Mouse (Mus musculus) liver, embryonic 15.5 days (tissue): ENCODE results near the gene Nat14. TPM values are rescaled to one million over a fixed set of nuclear protein-coding genes. Genes with fewer than 3 reads are reported as not detected.
A peak's percentile ranks its signal among the peaks of the same experiment; 100 is the strongest.

Experiments
- ATAC-seq: fragments of 200-750 bp; cut with Nextera tagmentation; 2 replicates; pipeline ENCODE4 v1.8.0; 2017; ENCODE audit warnings: moderate number of reproducible peaks, mild to moderate bottlenecking, moderate library complexity; ENCODE audit not compliant: insufficient read depth
- H3K27ac ChIP-seq: fragments of 300-500 bp; sonication (generic); replicated peaks from 2 replicates; pipeline ENCODE4 v1.5.1; 2015; ENCODE audit warnings: mild to moderate bottlenecking, inconsistent platforms
- H3K27me3 ChIP-seq: fragments of 300-500 bp; sonication (generic); 2 replicates; pipeline ENCODE4 v1.6.1; 2015; ENCODE audit warnings: mild to moderate bottlenecking, inconsistent platforms
- H3K36me3 ChIP-seq: fragments of 300-500 bp; sonication (generic); replicated peaks from 2 replicates; pipeline ENCODE4 v1.6.1; 2015; ENCODE audit warnings: moderate library complexity, mild to moderate bottlenecking, inconsistent platforms
- H3K4me1 ChIP-seq: fragments of 300-500 bp; sonication (generic); replicated peaks from 2 replicates; pipeline ENCODE4 v1.6.1; 2015; ENCODE audit warnings: inconsistent platforms
- H3K4me2 ChIP-seq: fragments of 300-500 bp; sonication (generic); 2 replicates; pipeline ENCODE4 v1.6.1; 2015; ENCODE audit warnings: moderate library complexity, mild to moderate bottlenecking, inconsistent platforms
- H3K4me3 ChIP-seq: fragments of 300-500 bp; sonication (generic); replicated peaks from 2 replicates; pipeline ENCODE4 v1.5.1; 2015; ENCODE audit warnings: mild to moderate bottlenecking, inconsistent platforms
- H3K9ac ChIP-seq: fragments of 300-500 bp; sonication (generic); 2 replicates; pipeline ENCODE4 v1.6.1; 2015; ENCODE audit warnings: moderate library complexity, mild to moderate bottlenecking, inconsistent platforms
- H3K9me3 ChIP-seq: fragments of 300-500 bp; sonication (generic); replicated peaks from 2 replicates; pipeline ENCODE4 v1.6.1; 2016; ENCODE audit warnings: inconsistent platforms
- WGBS: fragments of 180-500 bp; shearing (Covaris S2); methylation state at CpG from one replicate; pipeline ENCODE4 v1.1.7; 2015; ENCODE audit warnings: mixed read lengths; ENCODE audit not compliant: insufficient replicate concordance; 5-methylcytosine and 5-hydroxymethylcytosine counted together
- polyA plus RNA-seq: library from polyadenylated mRNA; unstranded; fragments of >200 nt; fragmentation: Nextera tagmentation; extraction: Ambion mirVana; gene quantifications from 2 replicates; pipeline ENCODE4 v1.2.1, GENCODE M21; 2015

The Nat14 gene
- polyA plus RNA-seq, 1 experiment from 2014 or later = 0.23 TPM

- Histone ChIP-seq H3K9ac (no peak overlapping the region), H3K9me3 (no peaks in the 10 kb centered on the region), H3K4me2 (0 out of 2 replicates have a peak overlapping the region, but pooled peaks have one; percentile 69), H3K4me3 (peak overlapping the region; percentile 47; the same call in 1 of the 2 replicates), H3K36me3 (no peaks in the 10 kb centered on the region), H3K27me3 (no peaks in the 10 kb centered on the region), H3K4me1 (peaks cover 22% of the 10 kb centered on the region), H3K27ac (no peak overlapping the region)
- WGBS = 54% methylated on average over 8 of the region's 8 CpGs
- no peak for ATAC-seq
These were observed 20.7 kb upstream of the Nat14 start for GRCm38 (mm10) chr7:4901171-4901570.

GRCm38 (mm10) chr7:4902404-4902803 is 19.4 kb upstream of the Nat14 start:
- H3K9ac ChIP-seq = no peak overlapping the region
- 71% methylated on average over 9 of the region's 9 CpGs for WGBS
- no peak overlapping the region for H3K27ac ChIP-seq

GRCm38 (mm10) chr7:4906466-4906950 is 15.3 kb upstream of the Nat14 start, which contains the start of gene Gm36210:
Gene Gm36210, minus strand, starts transcription at chr7:4906516.
- no peaks in the 10 kb centered on the region for H3K9me3 ChIP-seq
- WGBS = 65% methylated on average over 10 of the region's 10 CpGs
- H3K4me2 ChIP-seq = no peak within 1 kb of the TSS
- peaks cover 7% of the 10 kb centered on the region; the same call in 1 of the 2 replicates for H3K27me3 ChIP-seq
- H3K4me1 ChIP-seq = no peaks in the 10 kb centered on the region
- H3K4me3 ChIP-seq = no peak within 1 kb of the TSS
- no peaks in the 10 kb centered on the region for H3K36me3 ChIP-seq
- H3K27ac ChIP-seq = no peak within 1 kb of the TSS
- ATAC-seq = no peak
- no peak within 1 kb of the TSS for H3K9ac ChIP-seq

More at GRCm38 (mm10) chr7:4902404-4902803, 19.4 kb upstream of the Nat14 start:
- H3K36me3 ChIP-seq = no peaks in the 10 kb centered on the region
- H3K4me3 ChIP-seq = no peak overlapping the region
- no peaks in the 10 kb centered on the region for H3K27me3 ChIP-seq
- H3K4me1 ChIP-seq = peaks cover 22% of the 10 kb centered on the region
- no peak overlapping the region for H3K4me2 ChIP-seq
- ATAC-seq = no peak
- H3K9me3 ChIP-seq = no peaks in the 10 kb centered on the region

GRCm38 (mm10) chr7:4911561-4911960 is 10.3 kb upstream of the Nat14 start:
- Histone ChIP-seq H3K4me1 (peaks cover 18% of the 10 kb centered on the region), H3K36me3 (no peaks in the 10 kb centered on the region), H3K9me3 (no peaks in the 10 kb centered on the region), H3K4me2 (no peak overlapping the region), H3K4me3 (no peak overlapping the region), H3K27ac (no peak overlapping the region), H3K9ac (no peak overlapping the region), H3K27me3 (peaks cover 7% of the 10 kb centered on the region; the same call in 1 of the 2 replicates)
- no peak for ATAC-seq
- WGBS = 39% methylated on average over 9 of the region's 9 CpGs

GRCm38 (mm10) chr7:4912248-4912647 is 9.6 kb upstream of the Nat14 start:
- peaks cover 7% of the 10 kb centered on the region; the same call in 1 of the 2 replicates for H3K27me3 ChIP-seq
- no peak overlapping the region for H3K4me3 ChIP-seq
- no peaks in the 10 kb centered on the region for H3K9me3 ChIP-seq
- 56% methylated on average over 5 of the region's 5 CpGs for WGBS
- no peak overlapping the region for H3K27ac ChIP-seq
- no peak overlapping the region for H3K4me2 ChIP-seq
- peaks cover 25% of the 10 kb centered on the region for H3K4me1 ChIP-seq
- H3K9ac ChIP-seq = no peak overlapping the region
- no peak for ATAC-seq
- 0 out of 2 replicates have a peak, but pooled peaks cover under 1% of the 10 kb centered on the region for H3K36me3 ChIP-seq

- H3K27ac ChIP-seq = peak within 1 kb of the TSS; percentile 94
- peak within 1 kb of the TSS; percentile 72 for H3K4me2 ChIP-seq
- peak within 1 kb of the TSS; percentile 92 for H3K4me3 ChIP-seq
- no peaks in the 10 kb centered on the region for H3K9me3 ChIP-seq
- peaks cover 26% of the 10 kb centered on the region for H3K4me1 ChIP-seq
- WGBS = under 1% methylated on average over 56 of the region's 56 CpGs
- peaks cover 27% of the 10 kb centered on the region for H3K36me3 ChIP-seq
- H3K9ac ChIP-seq = peak within 1 kb of the TSS; percentile 93
- peak; percentile 88 for ATAC-seq
- H3K27me3 ChIP-seq = peaks cover 6% of the 10 kb centered on the region; the same call in 1 of the 2 replicates
These were observed 6.7 kb upstream of the Nat14 start, which contains the start of gene Zfp628 for GRCm38 (mm10) chr7:4915007-4915665. Gene Zfp628, plus strand, starts transcription at chr7:4915217.

GRCm38 (mm10) chr7:4915669-4916416 is 6.0 kb upstream of the Nat14 start:
- H3K27ac ChIP-seq = peak overlapping the region; percentile 94
- no peaks in the 10 kb centered on the region for H3K9me3 ChIP-seq
- WGBS = 22% methylated on average over 14 of the region's 14 CpGs
- H3K36me3 ChIP-seq = peaks cover 35% of the 10 kb centered on the region
- peak; percentile 53 for ATAC-seq
- H3K4me3 ChIP-seq = peak overlapping the region; percentile 92
- H3K4me1 ChIP-seq = peaks cover 28% of the 10 kb centered on the region
- no peaks in the 10 kb centered on the region for H3K27me3 ChIP-seq
- H3K4me2 ChIP-seq = peak overlapping the region; percentile 72
- H3K9ac ChIP-seq = peak overlapping the region; percentile 93

GRCm38 (mm10) chr7:4917494-4917893 is 4.3 kb upstream of the Nat14 start:
- Histone ChIP-seq H3K9me3 (no peaks in the 10 kb centered on the region), H3K4me3 (no peak overlapping the region), H3K9ac (no peak overlapping the region), H3K4me1 (peaks cover 39% of the 10 kb centered on the region), H3K27ac (no peak overlapping the region), H3K4me2 (no peak overlapping the region), H3K27me3 (peaks cover 12% of the 10 kb centered on the region), H3K36me3 (peaks cover 36% of the 10 kb centered on the region)
- no peak for ATAC-seq
- WGBS = 71% methylated on average over 2 of the region's 2 CpGs

- H3K4me1 ChIP-seq = peaks cover 50% of the 10 kb centered on the region
- H3K4me2 ChIP-seq = no peak overlapping the region
- WGBS = 87% methylated on average over 15 of the region's 15 CpGs
- H3K27me3 ChIP-seq = peaks cover 24% of the 10 kb centered on the region
- H3K9me3 ChIP-seq = no peaks in the 10 kb centered on the region
- H3K27ac ChIP-seq = no peak overlapping the region
- no peak overlapping the region for H3K4me3 ChIP-seq
- H3K9ac ChIP-seq = no peak overlapping the region
- peaks cover 36% of the 10 kb centered on the region for H3K36me3 ChIP-seq
- no peak for ATAC-seq
These were observed 3.1 kb upstream of the Nat14 start for GRCm38 (mm10) chr7:4918681-4919080.

- WGBS = 86% methylated on average over 21 of the region's 21 CpGs
- peaks cover 28% of the 10 kb centered on the region for H3K27me3 ChIP-seq
- H3K4me3 ChIP-seq = no peak overlapping the region
- peaks cover 36% of the 10 kb centered on the region for H3K36me3 ChIP-seq
- H3K9me3 ChIP-seq = no peaks in the 10 kb centered on the region
- no peak for ATAC-seq
- peaks cover 54% of the 10 kb centered on the region for H3K4me1 ChIP-seq
- no peak overlapping the region for H3K4me2 ChIP-seq
- no peak overlapping the region for H3K9ac ChIP-seq
- H3K27ac ChIP-seq = no peak overlapping the region
These were observed 2.7 kb upstream of the Nat14 start for GRCm38 (mm10) chr7:4919096-4919495.

- H3K4me1 ChIP-seq = peaks cover 48% of the 10 kb centered on the region
- no peak for ATAC-seq
- WGBS = 84% methylated on average over 21 of the region's 21 CpGs
These were observed 1.9 kb upstream of the Nat14 start for GRCm38 (mm10) chr7:4919971-4920370.

More at GRCm38 (mm10) chr7:4919971-4920370, 1.9 kb upstream of the Nat14 start:
- Histone ChIP-seq H3K9me3 (no peaks in the 10 kb centered on the region), H3K27ac (no peak overlapping the region), H3K9ac (no peak overlapping the region), H3K4me2 (no peak overlapping the region), H3K4me3 (no peak overlapping the region), H3K27me3 (peaks cover 37% of the 10 kb centered on the region), H3K36me3 (peaks cover 36% of the 10 kb centered on the region)
